ENCODE assay signal across 9 mouse cellular contexts in genomic region chr14:79158219-79158521, GRCm38 (mm10).
DNase-seq lines count a peak whose midpoint lies in the region; ATAC-seq and TF ChIP-seq lines count a peak whose summit lies in the region.
"Had no signal": no experiment of that assay in that cellular context is flagged by ENCODE, and none has a peak within 500 bp of the region (broad histone marks: within the 10 kb centered on the region; RNA-seq: fewer than 3 reads in every experiment).

No protein-coding gene starts in this region.

- H3K36me3 ChIP-seq in embryonic facial prominence, embryonic 12.5 days = no peaks in the 10 kb centered on the region
- H3K36me3 ChIP-seq in embryonic facial prominence, embryonic 10.5 days (replicated peaks) = no peaks in the 10 kb centered on the region
- H3K36me3 ChIP-seq in heart, postnatal 0 days (replicated peaks; ENCODE audit: control insufficient read depth, insufficient read depth, low read length) = peaks cover 22% of the 10 kb centered on the region; the same call in 1 of the 2 replicates
- H3K36me3 ChIP-seq in lung, embryonic 15.5 days = no peaks in the 10 kb centered on the region
- H3K36me3 ChIP-seq in neural tube, embryonic 14.5 days (ENCODE audit: control insufficient read depth, insufficient read depth, low read length) = no peaks in the 10 kb centered on the region

- TF ChIP-seq CTCF in heart, postnatal 0 days (IDR thresholded peaks at IDR 0.05; ENCODE audit: low read depth) = no peak

- no peak overlapping the region for H3K4me2 ChIP-seq in embryonic facial prominence, embryonic 12.5 days (replicated peaks)
- H3K4me2 ChIP-seq in heart, postnatal 0 days (ENCODE audit: low read depth, low read length) = no peak overlapping the region
- 0 out of 2 replicates have a peak overlapping the region, but pooled peaks have one; percentile 3 for H3K4me2 ChIP-seq in lung, embryonic 15.5 days
- no peak overlapping the region for H3K4me2 ChIP-seq in neural tube, embryonic 14.5 days (ENCODE audit: low read depth, low read length)

- 0 out of 2 replicates have a peak overlapping the region, but pooled peaks have one; percentile 36 for H3K27ac ChIP-seq in embryonic facial prominence, embryonic 12.5 days
- no peak overlapping the region; the same call in 1 of the 2 replicates for H3K27ac ChIP-seq in embryonic facial prominence, embryonic 10.5 days (replicated peaks)
- peak overlapping the region; percentile 65 for H3K27ac ChIP-seq in heart, postnatal 0 days (ENCODE audit: low read depth)
- peak overlapping the region; percentile 80 for H3K27ac ChIP-seq in lung, embryonic 15.5 days
- peak overlapping the region; percentile 28; the same call in 1 of the 2 replicates for H3K27ac ChIP-seq in neural tube, embryonic 14.5 days (ENCODE audit: low read depth, low read length)

- TF ChIP-seq EP300 in heart, postnatal 0 days (IDR thresholded peaks at IDR 0.05; ENCODE audit: low read depth) = no peak

- no peaks in the 10 kb centered on the region for H3K9me3 ChIP-seq in embryonic facial prominence, embryonic 12.5 days
- H3K9me3 ChIP-seq in embryonic facial prominence, embryonic 10.5 days = no peaks in the 10 kb centered on the region
- H3K9me3 ChIP-seq in heart, postnatal 0 days (replicated peaks; ENCODE audit: control insufficient read depth, low read length) = no peaks in the 10 kb centered on the region
- no peaks in the 10 kb centered on the region for H3K9me3 ChIP-seq in lung, embryonic 15.5 days
- no peaks in the 10 kb centered on the region for H3K9me3 ChIP-seq in neural tube, embryonic 14.5 days (ENCODE audit: control insufficient read depth, low read length)

- H3K4me3 ChIP-seq in embryonic facial prominence, embryonic 12.5 days = no peak overlapping the region
- no peak overlapping the region for H3K4me3 ChIP-seq in embryonic facial prominence, embryonic 10.5 days
- H3K4me3 ChIP-seq in heart, postnatal 0 days (ENCODE audit: low read depth, low read length) = no peak overlapping the region
- no peak overlapping the region for H3K4me3 ChIP-seq in lung, embryonic 15.5 days
- no peak overlapping the region for H3K4me3 ChIP-seq in neural tube, embryonic 14.5 days (ENCODE audit: low read depth, low read length)
- H3K4me3 ChIP-seq: erythroblast, embryonic 14.5 days had no signal

- no peaks in the 10 kb centered on the region for H3K27me3 ChIP-seq in embryonic facial prominence, embryonic 12.5 days
- H3K27me3 ChIP-seq in embryonic facial prominence, embryonic 10.5 days (replicated peaks; ENCODE audit: low read depth, poor library complexity, severe bottlenecking) = no peaks in the 10 kb centered on the region
- no peaks in the 10 kb centered on the region for H3K27me3 ChIP-seq in heart, postnatal 0 days (ENCODE audit: control insufficient read depth, insufficient read depth, low read length)
- H3K27me3 ChIP-seq in lung, embryonic 15.5 days = no peaks in the 10 kb centered on the region
- H3K27me3 ChIP-seq in neural tube, embryonic 14.5 days (ENCODE audit: control insufficient read depth, insufficient read depth, low read length) = no peaks in the 10 kb centered on the region

- no peak for DNase-seq in embryonic facial prominence, embryonic 10.5 days (ENCODE audit: low spot score)
- no peak for DNase-seq in heart, postnatal 0 days (ENCODE audit: low spot score)
- no peak for DNase-seq in heart, adult 9 months (ENCODE audit: low spot score in 2 of 2)
- DNase-seq in lung, postnatal 36 days = no peak
- no peak for DNase-seq in retina, postnatal 1 day

- no peak overlapping the region for H3K9ac ChIP-seq in embryonic facial prominence, embryonic 12.5 days
- H3K9ac ChIP-seq in heart, postnatal 0 days (replicated peaks; ENCODE audit: low read depth, low read length) = no peak overlapping the region
- no peak overlapping the region for H3K9ac ChIP-seq in lung, embryonic 15.5 days
- no peak overlapping the region for H3K9ac ChIP-seq in neural tube, embryonic 14.5 days (replicated peaks; ENCODE audit: low read depth, low read length)

- H3K4me1 ChIP-seq in embryonic facial prominence, embryonic 12.5 days = peaks cover 17% of the 10 kb centered on the region
- peaks cover 30% of the 10 kb centered on the region for H3K4me1 ChIP-seq in embryonic facial prominence, embryonic 10.5 days
- H3K4me1 ChIP-seq in heart, postnatal 0 days (ENCODE audit: control insufficient read depth, insufficient read depth) = peaks cover 13% of the 10 kb centered on the region
- H3K4me1 ChIP-seq in lung, embryonic 15.5 days = peaks cover 28% of the 10 kb centered on the region
- 0 out of 2 replicates have a peak, but pooled peaks cover 4% of the 10 kb centered on the region for H3K4me1 ChIP-seq in neural tube, embryonic 14.5 days (ENCODE audit: control insufficient read depth, insufficient read depth, low read length)

- ATAC-seq in embryonic facial prominence, embryonic 12.5 days (ENCODE audit: insufficient number of reproducible peaks, insufficient read depth, low FRiP score, low TSS enrichment) = no peak
- ATAC-seq in heart, postnatal 0 days (ENCODE audit: insufficient read depth, low read depth) = no peak
- ATAC-seq in lung, embryonic 15.5 days (ENCODE audit: borderline replicate concordance, extremely low read depth, low FRiP score, low TSS enrichment) = peak; percentile 13; the same call in 1 of the 2 replicates
- no peak for ATAC-seq in neural tube, embryonic 14.5 days (ENCODE audit: low read depth)

- 56% methylated on average over 12 of the region's 12 CpGs for WGBS in embryonic facial prominence, embryonic 12.5 days
- 82% methylated on average over 12 of the region's 12 CpGs for WGBS in embryonic facial prominence, embryonic 10.5 days
- WGBS in heart, postnatal 0 days = 68% methylated on average over 12 of the region's 12 CpGs
- 43% methylated on average over 12 of the region's 12 CpGs for WGBS in lung, embryonic 15.5 days
- WGBS in neural tube, embryonic 14.5 days = 87% methylated on average over 12 of the region's 12 CpGs
